Mouse (Mus musculus) midbrain, embryonic 16.5 days (tissue): ENCODE results near the gene Gnas. TPM values are rescaled to one million over a fixed set of nuclear protein-coding genes. Genes with fewer than 3 reads are reported as not detected.

ENCODE experiments used
- ATAC-seq: fragments of 200-750 bp; cut with Nextera tagmentation; 2 replicates; pipeline ENCODE4 v1.8.0; 2017; ENCODE audit warnings: moderate TSS enrichment
- H3K27ac ChIP-seq: fragments of 300-500 bp; sonication (generic); 2 replicates; pipeline ENCODE4 v1.5.1; 2014; ENCODE audit warnings: mild to moderate bottlenecking, low read length, mixed read lengths
- H3K27me3 ChIP-seq: fragments of 300-500 bp; sonication (generic); 2 replicates; pipeline ENCODE4 v1.6.1; 2014; ENCODE audit warnings: low read depth, low read length, mixed read lengths; ENCODE audit not compliant: control insufficient read depth, insufficient read depth
- H3K36me3 ChIP-seq: fragments of 300-500 bp; sonication (generic); 2 replicates; pipeline ENCODE4 v1.6.1; 2014; ENCODE audit warnings: mild to moderate bottlenecking, low read length, moderate library complexity, mixed read lengths; ENCODE audit not compliant: control insufficient read depth, insufficient read depth
- H3K4me1 ChIP-seq: fragments of 300-500 bp; sonication (generic); 2 replicates; pipeline ENCODE4 v1.6.1; 2014; ENCODE audit warnings: mild to moderate bottlenecking, low read length, mixed read lengths; ENCODE audit not compliant: control insufficient read depth, insufficient read depth
- H3K4me2 ChIP-seq: fragments of 300-500 bp; sonication (generic); 2 replicates; pipeline ENCODE4 v1.6.1; 2014; ENCODE audit warnings: mild to moderate bottlenecking, low read length, mixed read lengths
- H3K4me3 ChIP-seq: fragments of 300-500 bp; sonication (generic); 2 replicates; pipeline ENCODE4 v1.5.1; 2014; ENCODE audit warnings: low read depth, mild to moderate bottlenecking, low read length, moderate library complexity, mixed read lengths
- H3K9ac ChIP-seq: fragments of 300-500 bp; sonication (generic); 2 replicates; pipeline ENCODE4 v1.6.1; 2014; ENCODE audit warnings: low read depth, low read length, mixed read lengths
- H3K9me3 ChIP-seq: fragments of 300-500 bp; sonication (generic); replicated peaks from 2 replicates; pipeline ENCODE4 v1.6.1; 2014; ENCODE audit warnings: mild to moderate bottlenecking, low read length, mixed read lengths; ENCODE audit not compliant: control insufficient read depth, poor library complexity, severe bottlenecking
- WGBS: fragments of 180-500 bp; shearing (Covaris S2); extraction: QIAGEN DNeasy Blood & Tissue Kit; methylation state at CpG from one replicate; pipeline ENCODE4 v1.1.7; 2014; 5-methylcytosine and 5-hydroxymethylcytosine counted together
- polyA plus RNA-seq: library from polyadenylated mRNA; unstranded; fragments of >200 nt; fragmentation: Nextera tagmentation; extraction: Ambion mirVana; gene quantifications from 2 replicates; pipeline ENCODE4 v1.2.1, GENCODE M21; 2015

Gene Gnas
- polyA plus RNA-seq, 1 experiment from 2014 or later, result 1,445 TPM

- no peak overlapping the region for H3K27ac ChIP-seq
- 100% methylated on average over 1 of the region's 1 CpGs for WGBS
- peak; percentile 18; the same call in 1 of the 2 replicates for ATAC-seq
- H3K9me3 ChIP-seq, result no peaks in the 10 kb centered on the region
- no peak overlapping the region for H3K4me3 ChIP-seq
- no peak overlapping the region for H3K9ac ChIP-seq
- no peaks in the 10 kb centered on the region for H3K36me3 ChIP-seq
- H3K4me2 ChIP-seq, result no peak overlapping the region
- H3K4me1 ChIP-seq, result peaks cover 30% of the 10 kb centered on the region
- H3K27me3 ChIP-seq, result no peaks in the 10 kb centered on the region
Measured at GRCm38 (mm10) chr2:174339701-174340100, 55.6 kb downstream of the Gnas start.

GRCm38 (mm10) chr2:174340229-174340892 is 56.2 kb downstream of the Gnas start:
- no peak overlapping the region for H3K27ac ChIP-seq
- no peaks in the 10 kb centered on the region for H3K27me3 ChIP-seq
- no peak overlapping the region for H3K4me2 ChIP-seq
- 85% methylated on average over 3 of the region's 3 CpGs for WGBS
- ATAC-seq, result no peak
- H3K4me3 ChIP-seq, result no peak overlapping the region
- H3K36me3 ChIP-seq, result peaks cover 5% of the 10 kb centered on the region
- H3K4me1 ChIP-seq, result peaks cover 24% of the 10 kb centered on the region
- H3K9ac ChIP-seq, result no peak overlapping the region
- H3K9me3 ChIP-seq, result no peaks in the 10 kb centered on the region

- peaks cover 12% of the 10 kb centered on the region for H3K36me3 ChIP-seq
- H3K9me3 ChIP-seq, result no peaks in the 10 kb centered on the region
- no peak overlapping the region for H3K9ac ChIP-seq
- no peak overlapping the region for H3K27ac ChIP-seq
- H3K4me3 ChIP-seq, result no peak overlapping the region
- no peak for ATAC-seq
- 93% methylated on average over 4 of the region's 4 CpGs for WGBS
- no peak overlapping the region for H3K4me2 ChIP-seq
- peaks cover 21% of the 10 kb centered on the region for H3K4me1 ChIP-seq
- no peaks in the 10 kb centered on the region for H3K27me3 ChIP-seq
Measured at GRCm38 (mm10) chr2:174340893-174341580, 56.9 kb downstream of the Gnas start.

GRCm38 (mm10) chr2:174342793-174343400 is 58.8 kb downstream of the Gnas start:
- WGBS, result 67% methylated on average over 8 of the region's 8 CpGs
- H3K27me3 ChIP-seq, result no peaks in the 10 kb centered on the region
- H3K9me3 ChIP-seq, result no peaks in the 10 kb centered on the region
- no peak for ATAC-seq
- H3K4me3 ChIP-seq, result no peak overlapping the region
- H3K27ac ChIP-seq, result peak overlapping the region; percentile 71; the same call in 1 of the 2 replicates
- H3K9ac ChIP-seq, result no peak overlapping the region
- peaks cover 21% of the 10 kb centered on the region for H3K4me1 ChIP-seq
- H3K4me2 ChIP-seq, result no peak overlapping the region
- peaks cover 22% of the 10 kb centered on the region for H3K36me3 ChIP-seq

GRCm38 (mm10) chr2:174343566-174343965 is 59.4 kb downstream of the Gnas start:
- Histone ChIP-seq H3K27ac (peak overlapping the region; percentile 71), H3K9ac (no peak overlapping the region), H3K4me2 (no peak overlapping the region), H3K4me1 (peaks cover 21% of the 10 kb centered on the region), H3K9me3 (no peaks in the 10 kb centered on the region), H3K4me3 (no peak overlapping the region), H3K36me3 (peaks cover 22% of the 10 kb centered on the region), H3K27me3 (no peaks in the 10 kb centered on the region)
- no peak for ATAC-seq
- WGBS, result 53% methylated on average over 1 of the region's 1 CpGs

GRCm38 (mm10) chr2:174344003-174344655 is 60.0 kb downstream of the Gnas start:
- H3K36me3 ChIP-seq, result peaks cover 22% of the 10 kb centered on the region
- no peaks in the 10 kb centered on the region for H3K9me3 ChIP-seq
- peaks cover 21% of the 10 kb centered on the region for H3K4me1 ChIP-seq
- H3K9ac ChIP-seq, result no peak overlapping the region
- whole genome bisulfite sequencing, result 32% methylated on average over 3 of the region's 3 CpGs
- peak; percentile 64 for ATAC-seq
- peak overlapping the region; percentile 25; the same call in 1 of the 2 replicates for H3K4me2 ChIP-seq
- H3K27ac ChIP-seq, result peak overlapping the region; percentile 71
- no peak overlapping the region for H3K4me3 ChIP-seq
- H3K27me3 ChIP-seq, result no peaks in the 10 kb centered on the region

- Histone ChIP-seq H3K4me3 (no peak overlapping the region), H3K9me3 (no peaks in the 10 kb centered on the region), H3K27ac (no peak overlapping the region), H3K36me3 (peaks cover 22% of the 10 kb centered on the region), H3K4me1 (peaks cover 21% of the 10 kb centered on the region), H3K27me3 (no peaks in the 10 kb centered on the region), H3K9ac (no peak overlapping the region), H3K4me2 (no peak overlapping the region)
- ATAC-seq, result no peak
- WGBS, result 95% methylated on average over 16 of the region's 16 CpGs
Measured at GRCm38 (mm10) chr2:174344996-174345395, 60.9 kb downstream of the Gnas start.

- peaks cover 22% of the 10 kb centered on the region for H3K36me3 ChIP-seq
- 94% methylated on average over 5 of the region's 5 CpGs for WGBS
Measured at GRCm38 (mm10) chr2:174346612-174346998, 62.5 kb downstream of the Gnas start, which contains the start of gene Gm20721. Gene Gm20721, minus strand, starts transcription at chr2:174346712.

More at GRCm38 (mm10) chr2:174346612-174346998, 62.5 kb downstream of the Gnas start, which contains the start of gene Gm20721:
- H3K27ac ChIP-seq, result no peak within 1 kb of the TSS
- no peak for ATAC-seq
- H3K9me3 ChIP-seq, result no peaks in the 10 kb centered on the region
- no peak within 1 kb of the TSS for H3K4me2 ChIP-seq
- H3K9ac ChIP-seq, result no peak within 1 kb of the TSS
- no peak within 1 kb of the TSS for H3K4me3 ChIP-seq
- no peaks in the 10 kb centered on the region for H3K27me3 ChIP-seq
- H3K4me1 ChIP-seq, result peaks cover 19% of the 10 kb centered on the region
